Mouse (Mus musculus) liver, postnatal 0 days (tissue): Measurements from ENCODE around the gene Zfp366.

Experiments used
- CTCF ChIP-seq: sonication (generic); IDR thresholded peaks from 2 replicates; pipeline ENCODE4 v1.5.1; 2016; ENCODE audit warnings: antibody characterized with exemption, low read depth
- EP300 ChIP-seq: IDR thresholded peaks from 2 replicates; pipeline ENCODE4 v1.6.1; 2016; ENCODE audit warnings: antibody characterized with exemption, low read depth, mild to moderate bottlenecking

- no peak for TF ChIP-seq EP300
- TF ChIP-seq CTCF: no peak
These were observed 75.0 kb downstream of the Zfp366 start for GRCm38 (mm10) chr13:99259502-99260174.
